Mouse (Mus musculus) gastrocnemius, postnatal 25 days (tissue): ENCODE measurements at regions not wholly inside any gene's neighbourhood (a gene's known extent, or its start where the extent isn't known, plus 50 kb on each side); places are given as distances from the start of the nearest gene placed in this dataset.
"Not testable (repeated sequence)": the region's sequence is repeated elsewhere in the genome, so short reads cannot be mapped to it uniquely, and the experiment has no call there.

Experiments used
- DNase-seq: peaks from one replicate; pipeline ENCODE4 v3.0.0; 2022

DNA sequence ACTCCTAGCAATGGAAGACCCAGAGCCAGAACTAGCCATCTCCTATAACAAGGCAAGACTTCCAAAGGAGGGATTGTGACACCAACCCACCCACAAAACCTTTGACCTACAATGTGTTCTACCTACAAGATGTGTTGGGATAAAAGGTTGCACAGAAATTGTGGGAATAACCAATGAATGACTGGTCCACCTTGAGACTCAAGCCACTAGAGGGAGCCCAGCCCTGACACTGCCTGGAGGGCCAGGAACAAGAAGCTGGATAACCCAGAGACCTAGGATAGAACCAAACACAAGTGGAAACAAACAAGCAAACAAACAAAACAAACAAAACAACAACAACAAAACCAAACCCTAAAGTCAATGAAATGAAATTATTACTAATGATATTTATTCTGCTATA lies 288.8 kb downstream of the Dchs2 start:
- no peak for DNase-seq

DNA sequence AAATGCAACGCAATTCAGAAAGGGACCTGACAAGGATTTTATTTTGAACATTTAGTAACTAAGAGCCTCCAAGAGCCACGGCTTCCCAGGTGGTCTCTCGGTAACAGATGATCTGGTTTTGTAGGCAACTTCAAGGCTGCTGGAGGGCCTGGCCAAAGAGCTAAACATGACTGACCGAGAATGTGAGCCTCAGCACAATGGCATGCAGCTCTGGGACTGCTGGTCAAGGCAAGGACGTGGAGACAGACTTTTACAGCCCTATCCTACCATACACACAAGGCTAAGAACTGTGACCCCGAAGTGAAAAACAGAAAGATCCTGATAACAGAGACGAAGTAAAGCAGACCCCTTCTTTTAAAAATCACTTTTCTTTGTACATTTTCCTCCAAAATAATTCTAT lies 296.5 kb downstream of the Dchs2 start:
- DNase-seq: no peak

DNA sequence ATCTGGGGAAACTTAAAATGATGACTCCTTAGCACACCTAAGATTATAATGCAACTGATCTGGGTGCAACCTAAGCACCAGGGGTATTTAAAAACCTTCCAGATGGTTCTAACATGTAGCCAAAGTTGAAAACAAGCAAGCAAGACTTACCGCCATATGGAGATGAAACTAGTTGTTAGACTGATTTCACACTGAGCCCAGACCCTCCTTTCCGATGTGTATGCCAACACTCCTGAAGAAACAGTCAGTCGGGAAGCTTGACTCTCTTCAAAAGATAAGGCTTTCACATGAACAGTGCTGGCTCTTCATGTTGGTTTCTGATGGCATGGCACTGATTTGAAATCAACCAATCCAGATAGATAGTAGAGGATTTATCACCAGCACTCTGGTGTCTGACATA lies 301.6 kb downstream of the Dchs2 start:
- no peak for DNase-seq

DNA sequence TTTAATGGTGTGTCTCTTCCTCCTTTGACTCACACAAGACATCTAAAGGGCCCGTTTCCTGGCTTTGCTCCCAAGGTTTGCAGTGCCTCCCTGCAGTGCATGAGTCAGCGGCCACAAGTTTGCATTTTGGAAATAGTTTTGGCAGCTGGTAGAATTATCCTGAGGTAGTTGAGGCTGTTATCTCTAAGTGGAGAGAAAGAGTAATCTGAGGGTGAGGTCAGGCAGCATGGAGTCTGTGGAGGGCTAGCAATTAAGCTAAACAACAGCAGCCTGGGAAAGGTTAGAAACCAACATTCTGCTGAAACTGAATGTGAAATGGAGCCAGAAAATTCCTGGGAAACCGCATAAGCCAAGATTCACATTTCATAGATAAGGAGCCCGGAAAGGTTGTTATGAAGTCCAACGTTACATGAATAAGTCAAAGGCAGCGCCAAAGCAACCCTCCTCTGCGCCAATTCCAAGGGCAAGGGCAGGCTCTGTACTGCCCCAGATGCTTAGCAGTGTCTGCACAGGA lies 318.5 kb downstream of the Dchs2 start:
- DNase-seq: no peak

DNA sequence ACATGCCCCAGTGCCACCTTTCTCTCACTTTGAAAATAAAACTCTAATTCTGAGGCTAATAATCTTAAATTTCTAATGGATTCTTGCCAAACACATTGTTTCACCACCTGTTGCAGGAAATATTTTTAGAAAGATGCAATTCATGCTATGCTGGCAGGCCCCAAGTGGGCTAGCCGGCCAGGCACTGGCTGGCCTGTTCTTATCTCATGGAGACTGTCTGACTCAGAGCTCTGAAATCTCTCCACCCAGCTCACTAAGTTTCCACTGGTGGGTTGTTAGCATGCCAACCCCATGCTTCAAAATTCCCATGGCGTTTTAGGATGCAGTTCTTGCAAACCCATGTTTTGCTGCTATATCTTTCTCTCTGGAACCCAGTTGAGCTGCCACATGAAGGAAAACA lies 315.5 kb upstream of the Sfrp2 start:
- DNase-seq: no peak

DNA sequence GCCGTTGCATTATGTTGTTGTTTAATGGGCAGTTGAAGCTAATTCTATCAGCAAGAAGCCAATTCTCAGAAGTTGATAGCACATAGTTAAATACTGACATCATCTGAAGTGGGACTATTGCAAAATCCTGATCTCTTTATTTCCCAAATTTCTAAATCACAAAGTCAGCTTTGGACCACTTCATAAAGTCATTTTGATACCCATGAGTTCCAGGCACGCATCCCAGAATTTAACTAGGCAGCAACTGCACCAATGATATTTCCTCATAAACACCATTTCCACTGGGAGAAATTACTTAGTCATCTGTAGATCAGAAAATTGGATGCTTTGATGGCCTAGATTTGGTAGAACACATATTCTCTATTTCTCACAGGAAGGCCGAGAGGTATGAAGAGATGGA lies 314.8 kb upstream of the Sfrp2 start:
- peak; percentile 60 for DNase-seq

DNA sequence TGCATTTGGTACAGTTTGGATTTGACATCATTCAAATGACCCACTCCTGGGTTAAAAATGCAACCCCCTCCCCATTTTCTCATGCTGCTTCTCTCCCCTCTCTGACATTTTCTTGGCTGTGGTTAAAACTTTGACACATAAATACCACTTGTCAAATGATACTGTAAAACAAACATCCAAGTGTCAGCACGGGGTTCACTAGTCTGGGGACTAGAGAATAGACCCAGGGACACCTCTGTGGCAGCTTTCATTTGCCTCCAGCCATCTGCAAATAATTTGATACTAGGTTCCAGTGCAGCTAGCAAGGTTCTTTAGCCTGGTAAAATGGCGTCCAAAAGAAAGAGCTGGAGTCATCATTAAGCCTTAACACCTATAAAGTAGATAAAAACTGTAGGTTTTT lies 312.7 kb upstream of the Sfrp2 start:
- no peak for DNase-seq

DNA sequence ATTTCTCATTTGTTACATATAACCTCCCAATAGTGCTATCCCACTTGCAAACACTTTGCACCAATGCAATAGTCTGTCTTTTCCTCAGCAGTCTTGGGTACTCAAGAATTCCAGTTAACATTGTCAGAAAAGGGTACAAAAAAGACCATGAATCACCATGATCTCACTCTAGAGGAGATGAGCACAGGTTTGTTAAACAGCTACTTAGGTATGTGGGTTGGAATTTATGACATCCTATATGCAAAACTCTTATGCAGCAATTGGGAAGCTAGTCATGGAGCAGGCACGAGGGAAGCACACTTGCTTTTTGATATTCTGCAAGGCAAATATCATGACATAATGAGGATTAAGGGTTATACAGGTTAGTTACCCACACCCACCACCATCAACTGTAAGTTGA lies 307.7 kb upstream of the Sfrp2 start:
- no peak for DNase-seq

DNA sequence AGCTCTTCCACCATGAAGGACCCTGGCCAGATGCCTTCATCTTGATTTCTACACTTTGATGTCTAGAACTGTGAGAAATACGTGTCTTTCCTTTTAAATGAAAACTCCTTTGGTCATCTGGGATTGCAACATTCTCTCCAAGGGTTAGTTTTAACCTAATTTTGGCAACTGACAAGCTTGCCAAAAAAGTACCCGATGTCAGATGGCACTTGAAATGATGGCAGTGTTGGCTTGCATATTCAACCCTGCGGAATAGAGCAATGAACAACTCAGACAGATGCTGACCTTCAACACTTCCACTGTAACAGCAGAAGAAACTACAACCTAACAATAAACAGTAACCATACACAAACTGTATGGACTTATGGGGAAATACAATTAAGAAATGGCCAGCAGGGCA lies 286.9 kb upstream of the Sfrp2 start:
- DNase-seq: no peak

DNA sequence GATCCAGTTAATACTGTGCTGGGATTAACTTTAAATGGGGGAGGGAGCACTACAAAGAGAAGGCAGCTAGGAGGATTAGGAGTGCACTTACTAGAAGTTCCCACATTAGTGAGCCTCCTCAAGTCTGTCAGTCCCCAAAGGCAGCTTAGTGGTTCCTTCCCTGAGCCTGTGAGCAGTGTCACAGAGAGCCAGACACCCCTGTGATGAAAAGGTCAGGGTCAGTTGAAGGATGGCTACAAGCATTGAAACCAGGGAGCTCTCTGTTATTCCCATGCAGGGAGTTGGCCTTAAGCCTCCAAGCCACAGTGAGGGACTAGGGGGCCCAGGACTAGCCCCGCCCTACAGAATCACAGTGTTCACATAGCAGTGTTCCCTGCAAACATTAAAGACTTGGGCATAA lies 285.9 kb upstream of the Sfrp2 start:
- DNase-seq: no peak

DNA sequence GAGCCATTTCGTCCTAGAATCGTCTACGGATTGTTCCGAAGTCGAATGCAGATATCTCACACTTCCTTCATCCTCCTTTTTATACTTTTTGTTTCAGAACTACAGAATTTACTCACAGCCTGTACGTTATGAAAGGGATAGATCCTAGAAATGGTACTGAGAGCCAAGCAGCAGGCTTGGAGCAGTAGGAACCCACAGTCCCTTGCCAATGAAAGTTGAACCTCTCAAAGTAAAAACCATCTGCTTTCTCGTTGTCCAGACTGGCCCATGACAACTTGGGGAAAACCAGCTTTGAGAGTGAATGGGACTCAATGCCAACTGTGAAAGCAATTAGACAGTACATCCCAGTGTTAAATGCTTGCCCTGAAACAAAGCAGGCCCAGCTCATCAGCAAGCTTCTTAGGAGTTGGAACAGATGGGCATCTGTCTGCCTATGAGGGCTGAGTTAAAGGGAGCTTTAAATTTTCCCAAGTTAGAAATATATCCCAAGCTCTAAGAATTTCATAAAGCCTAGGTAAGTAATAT lies 279.9 kb upstream of the Sfrp2 start:
- DNase-seq: no peak

DNA sequence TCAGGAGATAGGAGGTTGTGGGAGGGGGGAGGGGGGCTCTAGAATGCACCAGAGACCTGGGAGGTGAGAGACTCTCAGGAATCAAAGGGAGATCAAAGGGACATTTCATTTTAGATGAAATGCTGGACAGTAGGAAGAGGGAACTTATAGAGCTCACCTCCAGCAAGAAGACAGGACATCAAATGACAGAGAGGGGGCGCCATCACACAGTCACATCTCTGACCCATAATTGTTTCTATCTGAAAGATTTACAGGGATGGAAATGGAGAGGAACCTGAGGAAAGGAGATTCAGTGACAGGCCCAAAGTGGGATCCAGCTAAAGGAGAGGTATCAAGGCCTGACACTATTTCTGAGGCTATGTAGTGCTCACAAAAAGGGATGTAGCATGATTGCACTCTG lies 270.5 kb upstream of the Sfrp2 start:
- no peak for DNase-seq

DNA sequence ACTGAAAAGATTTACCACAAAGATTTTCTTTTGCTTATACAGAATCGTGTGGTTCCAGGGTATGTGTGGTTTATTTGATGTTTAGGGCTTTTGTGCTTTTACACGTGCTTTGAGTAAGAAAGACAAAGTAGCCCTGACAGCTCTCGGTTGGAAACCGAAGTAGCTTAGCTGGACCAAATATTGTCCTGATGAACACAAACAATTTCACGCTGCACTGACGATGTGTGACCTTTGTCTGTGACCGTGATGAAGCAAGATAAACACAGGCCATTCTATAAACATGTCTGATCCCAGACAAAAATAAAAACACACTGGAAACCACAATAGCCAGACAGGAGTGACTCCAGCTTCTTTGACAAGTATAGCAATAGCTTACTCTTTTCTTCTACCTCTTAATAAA lies 262.2 kb upstream of the Sfrp2 start:
- DNase-seq: no peak

DNA sequence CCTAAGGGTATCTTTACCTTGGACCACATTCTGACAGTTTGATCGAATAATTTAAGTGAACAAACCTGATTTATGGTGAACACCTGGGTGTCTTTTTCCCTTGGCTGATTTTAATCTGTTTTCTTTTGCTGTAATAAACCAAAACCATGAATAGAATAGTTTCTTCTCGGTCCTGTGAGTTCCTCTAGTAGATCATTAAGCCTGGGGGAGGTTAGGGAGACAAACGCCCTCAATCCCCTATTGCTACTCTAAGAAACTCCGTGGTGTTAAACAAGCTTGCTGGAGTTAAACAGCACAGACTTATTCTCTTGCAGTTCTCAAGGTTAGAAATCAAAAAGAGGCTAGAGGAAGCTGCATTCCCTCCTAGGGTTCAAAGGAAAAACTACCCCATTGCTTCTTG lies 249.5 kb upstream of the Sfrp2 start:
- no peak for DNase-seq

DNA sequence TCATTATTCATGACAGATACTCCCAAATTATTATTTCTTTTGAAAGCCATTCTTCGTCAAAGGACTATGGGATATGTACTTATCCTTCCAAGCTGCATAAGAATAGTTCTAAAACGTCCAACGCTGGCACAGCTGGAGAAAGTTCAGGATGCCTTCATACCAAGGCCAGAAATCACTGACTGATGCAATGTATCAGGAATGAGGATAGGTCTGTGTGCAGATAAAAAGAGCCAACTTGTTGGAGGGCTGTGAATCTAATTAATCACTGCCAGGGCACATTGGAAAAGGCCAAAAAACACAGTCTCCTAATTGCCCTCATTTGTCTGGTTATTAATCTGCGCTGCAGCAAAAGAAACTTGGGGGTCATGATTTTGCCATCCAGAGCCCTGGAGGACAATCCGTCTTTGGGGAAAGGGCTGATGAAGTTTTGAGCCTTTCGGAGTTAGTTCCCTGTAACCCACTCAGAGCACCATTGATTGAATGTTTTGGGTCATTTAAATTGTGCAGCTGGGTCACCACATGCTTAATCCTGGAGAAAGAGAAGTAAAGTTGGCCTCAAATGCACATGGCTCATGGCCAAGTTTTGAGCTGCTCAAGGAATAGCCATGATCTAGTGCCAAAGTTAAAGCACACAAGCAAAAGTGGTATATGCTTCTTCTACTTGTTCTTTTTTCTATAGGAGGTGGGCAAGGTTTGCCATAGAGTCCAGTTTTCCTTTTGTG lies 248.0 kb upstream of the Sfrp2 start:
- DNase-seq: no peak

DNA sequence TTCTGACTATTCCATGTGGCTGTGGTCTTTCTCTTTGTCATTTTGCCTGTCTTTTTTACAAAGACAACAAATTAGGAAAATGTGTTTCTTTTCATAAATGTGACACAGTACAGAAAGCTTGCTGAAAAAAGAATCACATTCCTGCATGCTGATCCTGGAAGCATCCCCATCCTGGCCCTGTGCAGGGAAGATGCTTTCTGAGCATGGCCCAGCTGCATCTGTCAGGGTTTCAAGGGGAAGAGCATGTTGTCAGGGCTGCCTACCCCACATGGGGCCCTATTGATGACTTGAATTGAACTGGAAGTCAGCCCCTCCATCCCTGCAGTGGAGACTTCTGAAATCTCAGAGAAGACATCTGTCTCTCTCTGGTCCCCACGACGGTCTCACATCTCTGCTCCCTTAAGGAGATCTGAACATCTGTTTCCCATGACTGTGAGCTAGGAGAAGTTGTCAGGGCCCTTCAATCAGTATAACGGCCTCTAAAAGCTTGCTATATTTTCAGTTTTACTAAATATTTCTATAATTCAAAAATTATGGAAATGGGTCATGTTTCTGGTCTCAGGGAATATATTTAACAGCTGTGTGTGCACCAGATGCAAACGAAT lies 235.8 kb upstream of the Sfrp2 start:
- DNase-seq: no peak

DNA sequence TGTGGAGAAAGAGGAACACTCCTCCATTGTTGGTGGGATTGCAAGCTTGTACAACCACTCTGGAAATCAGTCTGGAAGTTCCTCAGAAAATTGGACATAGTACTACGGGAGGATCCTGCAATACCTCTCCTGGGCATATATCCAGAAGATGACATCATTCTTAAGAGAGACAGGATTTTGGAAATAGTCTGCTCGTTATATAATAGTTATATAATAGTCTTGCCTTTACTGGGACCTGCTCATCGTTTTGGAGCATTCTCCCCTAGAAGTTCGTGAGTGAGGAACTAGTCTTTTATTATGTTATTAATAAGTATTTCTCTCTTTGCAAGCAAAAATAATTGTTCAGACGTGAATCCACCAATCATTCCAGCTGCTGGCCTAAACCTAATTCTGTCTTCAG lies 229.5 kb upstream of the Sfrp2 start:
- DNase-seq: not testable (repeated sequence)

DNA sequence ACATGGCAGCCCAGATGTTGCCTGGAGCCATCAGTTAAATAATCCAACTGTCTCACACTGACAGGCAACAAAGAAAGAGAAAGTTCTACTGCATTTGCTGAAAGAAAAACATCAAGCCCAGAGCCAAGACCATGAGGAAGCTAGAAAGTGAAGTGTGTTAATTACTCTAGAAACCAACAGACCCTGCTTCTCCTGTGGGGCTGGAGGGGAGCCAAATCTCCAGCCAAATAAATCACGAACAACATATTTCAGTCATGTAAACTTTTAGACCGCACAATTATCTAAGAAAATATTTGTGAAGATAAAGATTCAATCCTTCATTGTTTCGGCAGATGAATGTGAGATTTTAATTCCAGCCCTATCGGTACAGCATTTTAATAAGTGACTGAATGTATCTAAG lies 228.9 kb upstream of the Sfrp2 start:
- no peak for DNase-seq

DNA sequence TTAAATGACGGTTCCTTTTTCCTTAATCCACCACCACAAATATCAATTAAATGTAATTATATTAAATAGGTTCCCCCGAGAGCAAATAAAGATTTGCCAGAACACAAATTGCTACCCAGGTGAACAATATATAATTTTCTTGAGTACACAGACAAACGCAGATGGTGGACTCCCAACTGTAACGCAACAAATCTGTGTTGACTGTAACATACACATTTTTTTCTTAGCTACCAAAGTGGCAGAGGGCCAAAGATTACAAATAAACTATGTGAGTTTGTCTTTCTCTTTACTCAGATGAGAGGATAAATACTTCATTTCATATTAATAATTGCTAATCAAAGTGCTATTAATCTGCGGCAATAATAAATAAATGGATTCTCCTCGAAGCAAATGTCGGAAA lies 228.4 kb upstream of the Sfrp2 start:
- no peak for DNase-seq

DNA sequence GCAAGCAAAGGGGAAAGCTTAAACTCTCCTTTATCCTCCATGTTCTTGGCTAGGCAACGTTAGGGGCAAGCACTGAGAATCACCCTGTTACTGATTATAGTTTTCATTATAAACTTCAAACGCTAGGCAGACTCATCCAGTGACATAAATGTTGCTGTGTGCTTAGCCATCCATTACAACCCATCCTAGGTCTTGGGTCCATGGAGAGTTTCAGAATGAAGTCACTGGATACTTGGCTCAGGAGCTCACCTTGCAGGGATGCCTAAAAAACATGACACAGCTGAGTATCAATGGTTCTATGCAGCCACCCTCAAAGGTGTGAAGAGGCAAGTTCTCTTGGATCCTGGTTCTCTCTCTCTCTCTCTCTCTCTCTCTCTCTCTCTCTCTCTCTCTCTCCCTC lies 227.2 kb upstream of the Sfrp2 start:
- DNase-seq: no peak

DNA sequence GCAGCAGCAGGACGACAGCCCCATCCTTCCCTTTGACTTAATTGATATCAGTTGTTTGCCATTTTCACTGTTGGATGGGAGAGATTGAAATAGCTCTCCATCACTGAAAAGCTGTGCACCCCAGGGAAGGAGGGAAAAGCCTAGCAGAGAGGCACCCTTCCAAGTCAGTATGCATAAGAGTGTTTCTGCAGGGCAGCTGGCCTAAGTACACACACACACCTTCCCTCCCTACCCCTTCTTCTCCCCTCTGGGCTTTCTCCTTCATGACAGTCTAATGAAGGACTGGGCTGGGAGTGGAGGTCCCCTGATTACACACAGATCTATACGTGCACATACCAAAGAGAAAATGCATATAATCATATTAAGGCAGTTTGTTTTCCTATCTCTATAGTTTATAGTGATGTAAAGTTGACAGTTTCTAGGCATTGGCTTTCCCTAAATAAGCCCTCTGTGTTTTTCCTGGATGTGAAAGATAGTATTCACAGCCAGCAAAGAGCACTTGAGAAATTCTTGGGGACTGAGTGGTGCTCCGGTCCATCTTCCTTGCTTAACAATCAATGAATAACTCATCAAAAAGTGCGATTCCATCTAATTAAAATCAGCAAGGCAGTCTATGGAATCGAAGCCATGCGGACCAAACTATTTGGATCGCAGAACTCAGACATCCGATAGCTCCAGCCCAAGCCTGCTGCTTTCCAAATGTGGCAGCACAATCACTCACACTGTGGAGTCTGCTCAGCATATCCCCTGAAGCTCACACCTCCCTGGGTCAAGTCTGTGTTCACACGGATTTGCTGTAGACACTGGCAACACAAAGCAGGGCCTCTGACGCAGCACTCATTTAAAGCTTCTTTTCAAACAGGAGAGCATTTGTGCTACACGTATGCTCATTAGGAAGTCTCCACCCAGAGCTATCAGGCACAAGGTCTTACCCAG lies 224.9 kb upstream of the Sfrp2 start:
- DNase-seq: no peak

DNA sequence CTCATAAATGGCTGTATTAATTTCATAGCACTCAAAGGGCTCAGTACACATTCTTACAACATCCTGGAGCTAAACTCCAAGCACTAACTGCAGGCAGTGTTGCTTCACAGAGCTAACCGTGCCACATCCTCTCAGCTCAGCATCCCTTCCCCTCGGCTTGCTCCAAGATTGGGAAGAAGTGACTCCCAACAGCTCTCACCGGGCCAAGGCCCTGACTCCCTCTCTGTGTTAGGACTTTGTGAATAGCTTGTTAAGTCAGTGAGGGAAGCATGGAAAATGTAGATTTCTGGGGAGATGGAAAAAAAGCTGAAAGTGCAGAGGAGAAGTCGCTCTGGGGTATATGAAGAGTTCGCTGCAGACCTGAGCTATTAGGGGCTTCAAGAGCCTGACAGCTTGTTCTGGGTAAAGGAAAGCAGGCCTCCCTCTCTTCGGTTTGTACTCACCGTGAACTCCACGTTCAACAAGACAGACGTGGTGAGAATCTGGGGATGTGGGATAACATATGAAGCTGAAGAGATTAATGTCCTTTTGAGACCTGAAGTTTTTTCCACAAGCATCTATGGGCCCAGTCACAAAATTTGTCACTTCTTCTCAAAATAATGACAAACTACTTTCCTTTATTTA lies 213.5 kb upstream of the Sfrp2 start:
- no peak for DNase-seq
